Mouse (Mus musculus) adrenal gland, postnatal 36 days (tissue): ENCODE data around the gene Galntl6. TPM values are rescaled to one million over a fixed set of nuclear protein-coding genes. Genes with fewer than 3 reads are reported as not detected.

Source experiments
- DNase-seq, 2 experiments: peaks; one replicate each; pipeline ENCODE4 v3.0.0; 2021; ENCODE audit warnings: mixed read lengths in 1 of 2
- total RNA-seq, 2 experiments: library from RNA; stranded (reverse); gene quantifications; 2 replicates each; pipeline ENCODE4 v1.2.3; 2021

Gene Galntl6
- total RNA-seq, 2 experiments from 2014 or later: 0.30 TPM; not detected in 1

DNA sequence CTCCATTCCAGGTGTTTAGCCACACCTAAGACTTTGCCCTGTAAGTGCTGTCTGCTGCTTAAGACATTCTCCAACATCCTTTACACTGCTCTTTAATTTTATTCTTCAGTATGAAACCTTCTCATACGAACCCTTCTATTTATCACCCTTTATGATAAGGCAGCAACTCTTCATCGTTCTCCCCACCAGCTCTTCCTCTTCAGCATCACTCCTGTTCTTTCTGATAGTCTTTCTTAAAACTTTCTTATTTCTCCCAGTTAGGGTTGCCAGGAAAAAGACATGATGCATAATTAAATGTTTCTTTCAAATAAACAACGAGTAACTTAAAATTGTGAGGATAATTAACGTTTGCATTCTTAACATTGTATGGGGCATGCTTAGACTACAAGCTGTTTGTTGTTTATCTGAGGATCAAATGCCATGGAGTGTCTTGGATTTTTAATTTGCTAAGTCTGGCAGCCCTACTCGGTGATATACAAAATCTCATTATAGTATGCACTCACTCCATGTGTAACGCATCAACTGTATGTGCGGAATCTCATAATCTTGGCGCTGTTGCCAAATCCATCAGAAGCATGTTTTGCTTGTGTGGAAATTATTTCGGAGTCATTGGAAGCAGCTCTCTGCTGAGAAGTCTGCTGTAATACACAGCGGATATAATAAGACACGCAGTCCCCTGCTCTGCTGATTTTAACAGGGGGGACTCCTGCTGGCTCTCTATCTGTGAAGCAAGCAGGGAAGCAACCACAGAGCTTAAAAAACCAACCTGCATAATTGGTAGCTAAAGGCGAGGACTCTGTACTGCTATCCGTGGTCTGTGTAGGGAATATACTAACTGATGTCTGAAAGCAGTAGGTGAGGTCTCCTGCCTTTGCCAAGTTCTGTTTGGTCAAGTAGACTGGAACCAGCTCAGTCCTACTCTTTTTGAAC is 1069.7 kb downstream of the Galntl6 start:
- no peak for DNase-seq

DNA sequence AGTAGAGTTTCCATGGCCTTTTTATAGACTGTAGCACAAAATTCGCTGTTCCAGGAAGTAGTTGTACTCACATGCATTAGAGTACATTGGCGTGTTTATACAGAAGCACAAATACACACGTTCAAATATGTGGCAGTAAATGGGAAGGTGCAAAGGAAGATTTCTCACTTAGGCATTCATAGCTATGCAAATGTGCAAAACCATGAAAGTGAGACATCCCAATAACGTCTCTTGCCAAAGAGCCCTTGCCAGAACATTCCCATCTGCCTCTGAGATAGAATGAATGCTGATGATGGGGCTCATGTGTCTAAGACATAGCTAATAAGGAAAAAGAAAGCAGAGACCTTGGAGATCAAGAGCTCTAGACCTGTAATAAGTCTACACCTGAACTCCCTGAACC is 1071.0 kb downstream of the Galntl6 start:
- DNase-seq: no peak

DNA sequence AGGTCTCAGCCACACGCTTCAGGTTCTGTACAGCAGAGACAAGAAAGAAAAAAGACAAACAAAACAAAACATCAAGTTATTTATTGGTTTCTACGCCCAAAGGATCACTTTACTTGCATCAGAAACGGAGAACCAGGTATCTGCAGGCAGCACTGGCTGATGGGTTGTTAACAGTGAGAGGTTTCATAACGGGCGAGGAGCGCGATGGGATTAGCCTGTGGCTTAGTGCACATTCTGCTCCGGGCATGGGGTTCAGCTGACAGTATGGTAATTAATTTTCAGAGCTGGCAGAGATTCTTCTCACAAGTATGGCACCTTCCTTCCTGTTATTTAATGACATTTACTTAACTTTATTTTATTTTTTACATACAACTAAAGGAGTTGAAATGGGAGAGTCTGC is 1075.1 kb downstream of the Galntl6 start:
- no peak for DNase-seq

DNA sequence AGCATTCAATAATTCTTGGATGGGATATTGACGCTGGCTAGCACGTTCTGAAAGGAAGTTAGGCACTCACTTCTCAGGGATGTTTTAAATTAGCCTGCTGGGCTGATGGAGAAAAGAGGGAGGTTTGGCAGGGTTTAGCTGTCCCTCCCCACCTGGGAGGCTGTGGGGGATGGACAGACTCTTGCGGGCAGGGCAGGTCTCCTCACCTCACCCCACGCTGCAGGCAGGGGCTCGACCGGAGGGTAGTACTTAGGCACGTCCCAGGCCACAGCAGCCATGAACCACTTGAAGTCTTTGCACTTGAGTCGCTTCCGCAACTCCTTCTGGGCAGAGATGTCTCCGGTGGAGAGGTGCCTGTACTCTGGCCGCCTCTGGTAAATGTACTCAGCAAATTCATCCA is 1075.5 kb downstream of the Galntl6 start:
- DNase-seq: no peak

DNA sequence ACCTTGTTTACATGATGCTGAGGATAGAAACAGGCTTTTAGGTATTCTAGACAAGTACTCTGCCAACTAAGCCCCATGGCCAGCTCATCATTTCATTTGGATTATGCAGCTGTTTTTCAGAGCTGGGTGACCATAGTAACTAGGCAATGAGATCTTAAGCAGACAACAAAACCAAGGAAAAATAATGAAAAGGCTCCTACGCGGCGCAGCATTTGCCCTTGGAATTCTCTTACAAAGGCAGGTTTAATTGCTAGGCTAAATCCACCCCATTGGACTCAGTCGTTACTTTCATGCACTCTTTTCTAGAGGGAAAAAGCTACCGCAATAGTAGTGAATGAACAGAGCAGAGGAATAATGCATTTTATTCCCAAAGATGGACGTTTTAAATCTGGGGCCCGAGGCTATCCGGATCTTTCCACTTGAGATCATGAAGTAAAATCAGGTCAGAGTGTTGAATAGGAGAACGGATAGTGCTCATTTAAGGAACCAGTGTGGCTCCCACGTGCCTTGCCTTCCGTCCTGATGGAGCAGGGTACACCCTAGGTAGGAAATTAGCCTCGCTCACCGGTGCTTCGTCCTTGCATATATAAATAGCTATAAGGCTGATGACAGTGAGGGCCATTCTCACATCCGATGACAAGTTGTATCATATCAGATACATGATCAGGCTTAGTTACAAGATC is 1076.1 kb downstream of the Galntl6 start:
- DNase-seq: no peak

DNA sequence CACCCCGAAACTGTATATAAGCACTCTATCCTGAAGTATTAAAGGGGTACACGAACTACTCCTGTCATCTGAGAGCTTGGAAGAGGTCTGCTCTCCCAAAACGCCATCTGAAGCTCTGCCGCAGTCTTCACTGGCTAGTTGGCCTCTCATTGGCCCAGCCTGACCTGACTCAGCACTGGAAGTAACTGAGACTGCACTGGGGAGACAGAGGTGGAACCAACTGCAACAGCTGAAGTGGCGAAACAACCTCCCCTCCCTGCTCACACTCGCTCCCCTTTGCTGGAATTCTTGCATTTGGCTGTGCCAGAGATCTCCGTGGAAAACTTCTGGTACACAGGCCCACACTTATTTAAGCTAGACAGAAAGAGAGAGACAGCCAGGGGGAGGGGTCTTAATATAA is 1089.3 kb downstream of the Galntl6 start:
- DNase-seq: no peak

DNA sequence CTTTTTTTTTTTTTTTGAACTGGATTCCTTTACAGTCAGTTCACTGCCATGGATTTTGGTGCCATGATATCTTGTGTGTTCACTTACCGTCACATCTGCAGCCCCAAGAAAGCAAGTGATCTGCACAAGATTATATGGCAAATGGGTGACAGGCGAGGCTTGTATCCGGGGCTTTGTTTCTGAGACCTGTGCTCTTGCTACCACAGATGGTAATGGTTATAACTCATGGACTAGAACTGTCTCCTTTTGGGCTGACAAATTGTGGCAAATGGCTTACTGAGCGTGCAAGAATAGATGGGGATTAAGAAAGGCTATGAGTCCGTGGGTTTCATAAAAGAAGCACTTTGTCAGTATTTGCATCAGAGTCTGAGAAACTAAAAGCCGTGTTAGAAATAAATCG is 1096.4 kb downstream of the Galntl6 start:
- DNase-seq: no peak

DNA sequence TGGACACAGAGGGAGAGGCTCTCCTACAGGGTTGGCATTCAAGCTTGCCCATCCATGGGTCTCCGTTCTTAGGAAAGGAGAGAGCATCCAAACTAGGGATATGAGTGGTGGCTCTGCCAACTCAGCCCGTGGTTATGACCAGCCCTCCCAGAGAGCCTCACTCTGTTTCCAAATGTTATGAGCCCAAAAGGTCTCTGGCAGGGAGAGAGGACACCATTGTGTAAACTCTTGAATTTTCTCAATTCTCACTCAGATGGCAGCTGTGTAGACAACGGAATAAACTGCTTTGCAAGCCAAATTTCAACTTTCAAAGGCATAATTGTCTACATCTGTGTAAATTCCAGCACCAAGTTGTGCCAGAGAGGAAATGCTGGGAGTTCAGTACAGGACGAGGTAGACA is 1105.4 kb downstream of the Galntl6 start:
- no peak for DNase-seq

DNA sequence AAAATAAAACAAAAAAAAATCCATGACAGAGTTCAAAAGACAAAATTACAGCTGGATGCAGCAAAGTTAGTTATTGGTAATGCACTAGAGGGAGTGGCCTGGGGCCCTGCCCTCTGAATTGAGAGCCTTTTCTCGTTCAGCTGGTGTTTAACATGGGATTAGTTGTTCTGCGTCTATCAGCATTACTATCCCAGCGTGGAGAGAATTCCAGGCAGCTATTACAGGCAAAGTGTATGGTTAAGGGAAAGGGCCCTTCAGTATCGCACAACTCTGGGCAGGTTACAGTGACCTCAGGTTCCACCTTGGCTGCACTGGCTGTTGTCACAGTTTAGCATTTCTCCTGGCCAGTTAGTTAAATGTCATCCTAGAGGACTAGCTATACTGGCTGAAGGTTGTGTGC is 1107.3 kb downstream of the Galntl6 start:
- no peak for DNase-seq

DNA sequence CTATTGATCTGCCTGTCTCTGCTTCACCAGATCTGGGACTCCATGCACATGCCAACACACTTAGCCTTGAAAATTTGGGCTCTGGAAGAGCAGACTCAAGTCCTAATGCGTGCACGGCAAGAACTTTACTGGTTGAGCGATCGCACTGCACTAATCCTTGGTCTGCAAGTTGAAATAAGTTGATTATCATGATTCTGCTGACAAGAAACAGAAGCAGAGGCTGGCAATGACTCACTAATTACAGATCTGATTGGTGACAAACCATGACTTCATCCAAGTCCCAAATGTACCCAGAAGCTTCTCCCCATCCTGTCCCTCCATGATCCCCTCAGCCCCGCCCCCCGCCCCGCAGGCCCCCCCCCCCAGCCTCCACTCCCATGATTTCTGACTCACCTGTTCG is 1108.6 kb downstream of the Galntl6 start:
- DNase-seq: no peak

DNA sequence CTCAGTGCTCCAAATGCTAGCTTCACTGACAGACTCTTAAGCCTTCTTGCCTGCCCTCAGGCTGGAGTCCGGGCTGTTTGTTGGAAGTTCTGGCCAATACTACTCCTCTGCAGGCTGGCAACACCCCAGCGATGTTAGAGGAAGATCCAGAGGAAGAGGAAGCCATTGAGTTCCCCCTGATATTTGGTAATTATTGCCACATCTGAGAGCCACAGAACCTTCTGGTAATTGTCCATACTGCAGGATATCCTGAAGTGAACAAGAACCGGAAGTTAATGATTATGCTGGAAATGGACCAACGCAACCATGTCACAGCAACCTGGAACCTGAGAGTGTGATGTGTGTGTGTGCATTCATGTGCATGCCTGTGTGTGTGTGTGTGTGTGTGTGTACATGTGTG is 1111.2 kb downstream of the Galntl6 start:
- DNase-seq: peak in 1 of 2 experiments; percentile 19

DNA sequence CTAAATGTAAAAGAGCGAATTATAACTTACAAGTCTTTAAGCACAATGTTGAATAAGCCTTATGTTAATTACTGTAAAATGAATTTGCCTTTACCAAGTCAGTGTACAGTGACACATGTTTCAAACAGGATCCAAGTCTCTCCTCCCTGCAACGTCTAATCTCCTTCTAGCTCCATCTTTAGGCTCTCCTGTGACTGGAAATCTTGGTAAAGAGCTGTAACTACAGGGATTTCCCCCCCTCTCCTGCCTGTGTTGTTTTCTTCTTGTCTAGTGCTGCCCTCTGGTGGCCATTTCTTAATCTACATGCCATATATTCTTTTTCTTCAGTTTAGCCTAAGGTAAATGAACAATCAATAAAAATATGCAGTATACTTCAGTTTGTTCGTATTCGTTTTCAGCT is 1112.1 kb downstream of the Galntl6 start:
- DNase-seq: peak; percentile 54 to 79

DNA sequence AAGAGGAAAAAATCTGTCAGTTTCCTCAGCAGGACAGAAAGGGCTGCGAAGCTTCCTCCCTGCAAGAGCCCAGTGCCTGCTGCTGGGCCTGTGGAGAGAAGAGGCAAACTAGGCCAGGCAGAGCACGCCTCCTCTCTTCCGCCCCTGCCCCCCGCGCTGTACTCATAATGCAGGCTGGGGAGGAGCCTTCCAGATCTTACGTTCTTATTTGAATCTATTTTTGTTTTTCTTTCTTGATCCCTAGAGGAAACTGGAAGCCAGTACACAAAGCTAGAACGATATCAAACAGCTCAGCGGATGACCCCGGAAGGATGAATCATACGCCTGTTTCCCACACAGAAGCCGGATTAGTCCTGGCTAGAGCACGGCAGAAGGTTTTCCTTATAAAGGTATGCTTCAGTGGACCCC is 1112.6 kb downstream of the Galntl6 start:
- peak; percentile 66 to 83 for DNase-seq

DNA sequence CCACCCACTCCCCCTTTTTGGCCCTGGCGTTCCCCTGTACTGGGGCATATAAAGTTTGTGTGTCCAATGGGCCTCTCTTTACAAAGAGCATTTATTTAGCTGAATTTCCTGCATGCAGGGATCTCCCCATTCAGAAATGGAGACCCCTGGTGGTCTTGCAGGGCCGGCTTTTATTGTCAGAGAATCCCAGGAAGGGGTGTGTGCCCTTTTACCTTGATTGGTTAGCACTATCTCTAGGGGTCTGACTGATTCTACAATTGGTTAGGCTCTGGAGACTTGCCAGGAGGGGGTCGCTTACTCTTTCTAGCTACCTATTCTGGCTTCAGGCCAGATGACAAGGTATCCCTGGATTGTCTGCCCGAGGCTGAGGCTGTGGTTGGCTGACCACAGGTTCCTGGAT is 1119.0 kb downstream of the Galntl6 start:
- no peak for DNase-seq

DNA sequence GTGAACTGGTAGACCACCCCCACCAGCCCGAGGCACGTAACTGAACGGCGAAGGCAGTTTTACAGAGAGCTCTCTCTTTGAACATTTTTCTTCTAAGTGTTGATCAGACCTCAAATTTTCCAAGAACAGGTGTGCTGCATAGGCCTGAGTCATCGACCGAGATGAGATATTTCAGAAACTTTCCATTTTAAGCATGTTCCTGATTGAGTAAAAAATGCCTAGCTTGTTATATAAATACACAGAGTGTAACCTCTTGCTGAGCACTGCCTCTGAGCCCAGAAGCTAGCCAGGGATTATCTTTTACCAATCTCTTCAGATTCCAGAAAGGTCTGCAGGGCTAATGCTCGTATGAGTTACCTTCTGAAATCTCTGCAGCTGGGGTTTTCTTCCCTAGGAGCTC is 1120.2 kb downstream of the Galntl6 start:
- DNase-seq: no peak

DNA sequence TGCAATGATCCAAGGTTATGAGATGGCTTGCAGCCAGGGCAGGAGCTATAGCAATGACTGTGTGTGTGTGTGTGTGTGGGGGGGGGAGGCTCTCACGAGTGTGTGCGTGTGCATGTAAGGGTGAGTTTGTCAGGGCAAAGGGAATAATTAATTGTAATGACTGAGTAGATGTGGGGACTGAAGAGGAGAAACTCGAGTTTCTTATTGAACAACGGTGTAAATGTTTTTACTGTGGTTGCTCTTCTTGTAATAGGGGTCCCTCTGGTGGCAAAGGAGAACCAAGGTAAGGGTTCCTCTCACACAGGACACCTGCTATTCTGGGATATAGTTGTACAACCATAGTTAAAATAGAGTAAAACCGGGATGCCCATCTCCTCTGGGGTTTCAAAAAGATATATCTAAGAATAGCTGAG is 1121.1 kb downstream of the Galntl6 start:
- DNase-seq: peak in 1 of 2 experiments; percentile 37

DNA sequence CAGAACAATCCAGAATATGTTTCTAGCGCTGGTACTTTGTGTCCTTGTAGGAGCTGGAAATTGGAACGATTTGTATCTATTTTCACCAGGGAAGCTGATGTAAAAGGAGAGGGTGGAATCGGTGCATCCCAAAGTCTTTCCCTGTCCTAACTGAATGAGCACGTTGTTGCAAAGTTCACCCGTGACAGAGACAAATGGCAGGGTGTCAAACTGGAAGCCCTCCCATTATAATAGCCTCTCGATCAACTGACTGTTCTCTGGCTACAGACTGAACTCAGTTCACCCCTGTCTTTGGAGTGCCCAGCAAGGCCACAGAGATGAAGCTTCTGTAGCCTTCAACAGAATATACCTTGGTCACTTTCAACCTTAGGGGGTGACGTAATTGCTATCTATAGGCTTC is 1132.9 kb downstream of the Galntl6 start:
- DNase-seq: no peak

DNA sequence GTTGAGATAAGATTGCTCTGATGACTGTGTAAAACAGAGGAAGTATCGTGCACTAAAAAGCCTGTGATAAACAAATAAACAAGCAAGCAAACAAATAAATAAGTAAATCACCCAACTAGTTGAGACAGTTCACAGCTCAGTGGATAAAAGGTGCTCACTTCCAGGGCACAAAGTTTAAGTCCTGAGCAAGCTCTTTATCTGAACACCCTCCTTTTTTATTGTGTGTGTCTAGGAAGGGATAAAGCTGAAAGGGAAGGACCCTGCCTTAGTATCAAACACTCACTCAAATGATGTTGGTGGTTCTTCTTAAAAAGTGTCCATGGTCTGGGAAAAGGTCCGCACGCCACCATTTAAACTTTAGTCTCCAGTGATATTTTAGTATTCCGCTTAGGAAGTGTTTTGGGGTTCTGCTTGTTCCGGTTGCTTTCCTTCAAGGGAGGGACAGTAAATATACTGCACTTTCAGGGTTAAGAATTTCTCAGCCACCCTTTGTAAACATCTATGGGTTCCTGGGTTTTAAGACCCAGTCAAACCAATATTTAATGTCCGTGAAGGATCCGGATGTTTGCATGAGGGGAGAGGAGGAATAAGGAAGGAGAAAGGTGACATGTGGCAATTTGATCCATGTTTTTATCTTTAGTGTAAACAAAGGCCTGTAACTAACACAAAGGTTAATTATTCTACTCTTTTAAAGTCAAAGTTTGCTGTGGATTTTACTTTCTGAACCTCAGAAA is 1134.3 kb downstream of the Galntl6 start:
- DNase-seq: no peak

DNA sequence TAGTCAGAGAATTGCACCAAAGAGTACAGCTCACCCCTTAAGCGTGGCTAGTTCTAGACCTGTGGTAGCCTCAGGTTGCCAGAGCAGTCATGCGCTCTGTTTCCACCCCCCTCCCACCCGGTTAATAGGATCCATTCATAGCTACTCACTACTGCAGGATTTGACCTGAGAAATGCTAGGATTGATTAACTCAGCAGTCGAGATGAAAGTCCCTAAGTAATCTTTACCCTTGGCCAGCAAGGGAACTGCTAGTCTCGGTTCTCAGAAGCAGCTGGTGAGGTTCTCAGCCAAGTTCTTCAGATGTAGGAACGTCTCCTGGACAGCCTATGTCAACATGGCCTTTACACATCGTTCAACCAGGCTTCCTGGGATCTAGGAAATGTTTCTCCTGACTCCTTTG is 1135.7 kb downstream of the Galntl6 start:
- no peak for DNase-seq

DNA sequence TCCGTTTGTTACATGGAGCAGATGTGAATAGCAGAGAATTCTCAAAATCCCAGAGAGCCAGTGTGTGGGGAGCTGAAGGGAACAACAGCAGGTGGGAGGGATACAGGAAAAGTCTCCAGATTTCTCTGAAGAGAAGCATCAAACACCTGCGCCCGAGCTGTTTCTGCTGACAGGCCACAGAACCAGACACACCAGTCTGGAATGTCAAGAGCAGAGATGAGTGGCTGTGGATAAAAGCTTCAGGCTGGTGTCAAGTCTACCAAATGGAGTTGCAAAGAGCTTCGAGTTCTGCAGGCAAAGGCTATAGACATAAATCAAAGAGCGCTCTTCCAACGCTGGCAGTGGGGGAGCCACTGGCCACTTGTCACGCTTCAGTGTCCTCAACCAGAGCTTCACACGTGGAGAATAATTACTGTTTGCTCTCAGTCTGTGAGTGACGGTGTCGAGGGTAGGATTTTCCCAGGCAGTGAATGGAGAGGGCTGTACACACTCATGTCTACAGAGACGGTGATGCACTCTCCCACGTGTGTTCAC is 1139.6 kb downstream of the Galntl6 start:
- DNase-seq: no peak

DNA sequence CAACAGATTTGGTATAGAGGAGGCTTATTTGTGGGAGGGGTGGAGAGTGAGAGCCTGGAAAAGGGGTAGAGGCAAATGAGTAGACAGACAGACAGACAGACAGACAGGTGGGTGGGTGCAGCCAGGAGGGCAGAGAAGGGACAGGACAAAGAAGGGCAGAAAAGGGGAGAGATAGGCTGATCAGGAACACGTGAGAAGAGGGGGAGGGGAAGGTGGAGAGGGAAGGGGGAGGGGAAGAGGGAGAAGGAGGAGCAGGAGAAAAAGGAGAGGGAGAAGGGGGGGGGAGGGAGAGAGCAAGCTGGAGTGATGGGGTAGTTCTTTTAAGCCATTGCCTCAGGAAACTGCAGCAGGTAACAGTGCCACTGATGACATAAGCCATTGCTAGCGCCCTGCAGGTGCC is 1144.9 kb downstream of the Galntl6 start:
- no peak for DNase-seq

DNA sequence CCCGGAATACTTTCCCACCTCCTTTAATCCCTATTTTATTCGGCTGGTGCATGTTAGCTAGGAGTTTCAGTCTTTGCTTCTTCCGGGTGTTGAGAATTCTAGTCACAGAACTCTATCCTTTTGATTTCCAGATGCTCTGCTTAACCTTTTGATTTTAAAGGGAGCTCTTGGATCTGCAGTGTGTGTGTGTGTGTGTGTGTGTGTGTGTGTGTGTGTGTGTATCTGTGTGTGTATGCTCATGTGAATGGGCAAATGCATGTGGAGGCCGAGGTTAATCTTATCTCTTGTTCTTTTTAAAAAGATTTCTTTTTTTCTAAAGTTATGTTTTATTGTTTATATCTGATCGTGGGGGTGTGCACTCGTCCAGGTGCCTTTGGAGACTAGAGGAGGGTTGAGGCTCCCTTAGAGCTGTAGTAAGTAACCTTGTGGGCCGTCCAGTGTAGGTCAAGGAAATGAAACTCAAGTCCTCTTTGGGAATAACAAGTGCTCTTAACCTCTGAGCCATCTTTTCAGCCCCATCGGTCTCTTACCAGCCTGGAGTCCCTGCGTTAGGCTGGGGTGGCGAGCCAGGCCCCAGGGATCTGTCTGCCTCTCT is 1145.9 kb downstream of the Galntl6 start:
- DNase-seq: no peak
